Mouse (Mus musculus): ENCODE results near the gene Zfp367. TPM values are rescaled to one million over a fixed set of nuclear protein-coding genes. Genes with fewer than 3 reads are reported as not detected.

Gene Zfp367
- polyA plus RNA-seq, 1 experiment from 2014 or later, result 20.7 TPM

- H3K9me3 ChIP-seq, result no peaks in the 10 kb centered on the region
- H3K4me3 ChIP-seq, result no peak overlapping the region
- 31% methylated on average over 5 of the region's 5 CpGs for WGBS
- peak; percentile 44; the same call in 1 of the 2 replicates for ATAC-seq (ENCODE audit: low FRiP score, low read depth)
- H3K27ac ChIP-seq (replicated peaks), result no peak overlapping the region
- H3K27me3 ChIP-seq, result peaks cover 18% of the 10 kb centered on the region
- H3K36me3 ChIP-seq, result no peaks in the 10 kb centered on the region
- H3K9ac ChIP-seq (replicated peaks), result no peak overlapping the region
- no peak overlapping the region for H3K4me2 ChIP-seq (replicated peaks)
- H3K4me1 ChIP-seq, result peaks cover 15% of the 10 kb centered on the region; the same call in 1 of the 2 replicates
These were observed 44.6 kb downstream of the Zfp367 start for GRCm38 (mm10) chr13:64108381-64108850.

GRCm38 (mm10) chr13:64107535-64107934 is 45.5 kb downstream of the Zfp367 start:
- H3K27ac ChIP-seq (replicated peaks), result no peak overlapping the region
- H3K4me2 ChIP-seq (replicated peaks), result no peak overlapping the region
- no peak overlapping the region for H3K4me3 ChIP-seq
- H3K36me3 ChIP-seq, result no peaks in the 10 kb centered on the region
- peaks cover 15% of the 10 kb centered on the region; the same call in 1 of the 2 replicates for H3K4me1 ChIP-seq
- H3K9me3 ChIP-seq, result no peaks in the 10 kb centered on the region
- 15% methylated on average over 8 of the region's 8 CpGs for WGBS
- peak; percentile 81 for ATAC-seq (ENCODE audit: low FRiP score, low read depth)
- H3K9ac ChIP-seq (replicated peaks), result no peak overlapping the region
- H3K27me3 ChIP-seq, result peaks cover 22% of the 10 kb centered on the region

- peaks cover 22% of the 10 kb centered on the region for H3K27me3 ChIP-seq
- H3K4me3 ChIP-seq, result no peak overlapping the region
- H3K9me3 ChIP-seq, result no peaks in the 10 kb centered on the region
- peak; percentile 48 for ATAC-seq (ENCODE audit: low FRiP score, low read depth)
- H3K4me2 ChIP-seq (replicated peaks), result no peak overlapping the region
- H3K4me1 ChIP-seq, result peaks cover 15% of the 10 kb centered on the region; the same call in 1 of the 2 replicates
- no peak overlapping the region for H3K27ac ChIP-seq (replicated peaks)
- 49% methylated on average over 3 of the region's 3 CpGs for WGBS
- no peaks in the 10 kb centered on the region for H3K36me3 ChIP-seq
- H3K9ac ChIP-seq (replicated peaks), result no peak overlapping the region
These were observed 45.9 kb downstream of the Zfp367 start for GRCm38 (mm10) chr13:64107105-64107504.

- 98% methylated on average over 3 of the region's 3 CpGs for WGBS
These were observed 47.3 kb downstream of the Zfp367 start for GRCm38 (mm10) chr13:64105690-64106089.

GRCm38 (mm10) chr13:64100186-64100585 is 52.8 kb downstream of the Zfp367 start:
- Histone ChIP-seq H3K4me3 (no peak overlapping the region), H3K4me1 (no peaks in the 10 kb centered on the region), H3K27me3 (peaks cover 23% of the 10 kb centered on the region), H3K4me2 (replicated peaks) (no peak overlapping the region), H3K9ac (replicated peaks) (no peak overlapping the region), H3K27ac (replicated peaks) (no peak overlapping the region), H3K9me3 (no peaks in the 10 kb centered on the region), H3K36me3 (no peaks in the 10 kb centered on the region)
- peak; percentile 49; the same call in 1 of the 2 replicates for ATAC-seq (ENCODE audit: low FRiP score, low read depth)
- 71% methylated on average over 3 of the region's 3 CpGs for WGBS

More at GRCm38 (mm10) chr13:64105690-64106089, 47.3 kb downstream of the Zfp367 start:
- no peak overlapping the region for H3K4me3 ChIP-seq
- peaks cover 15% of the 10 kb centered on the region; the same call in 1 of the 2 replicates for H3K4me1 ChIP-seq
- H3K9me3 ChIP-seq, result no peaks in the 10 kb centered on the region
- H3K27me3 ChIP-seq, result peaks cover 30% of the 10 kb centered on the region
- H3K4me2 ChIP-seq (replicated peaks), result no peak overlapping the region
- no peak overlapping the region for H3K27ac ChIP-seq (replicated peaks)
- no peaks in the 10 kb centered on the region for H3K36me3 ChIP-seq
- no peak overlapping the region for H3K9ac ChIP-seq (replicated peaks)
- ATAC-seq (ENCODE audit: low FRiP score, low read depth), result no peak

- H3K36me3 ChIP-seq, result no peaks in the 10 kb centered on the region
- WGBS, result 75% methylated on average over 9 of the region's 9 CpGs
- H3K4me2 ChIP-seq (replicated peaks), result no peak overlapping the region
- no peak overlapping the region for H3K4me3 ChIP-seq
- no peaks in the 10 kb centered on the region for H3K9me3 ChIP-seq
- H3K27ac ChIP-seq (replicated peaks), result no peak overlapping the region
- no peak overlapping the region for H3K9ac ChIP-seq (replicated peaks)
- peaks cover 18% of the 10 kb centered on the region for H3K27me3 ChIP-seq
- H3K4me1 ChIP-seq, result no peaks in the 10 kb centered on the region
- ATAC-seq (ENCODE audit: low FRiP score, low read depth), result no peak
These were observed 54.0 kb downstream of the Zfp367 start for GRCm38 (mm10) chr13:64098992-64099391.

- no peak overlapping the region for H3K9ac ChIP-seq (replicated peaks)
- WGBS, result 8% methylated on average over 1 of the region's 1 CpGs
- no peak overlapping the region for H3K4me2 ChIP-seq (replicated peaks)
- no peaks in the 10 kb centered on the region for H3K9me3 ChIP-seq
- no peak overlapping the region for H3K4me3 ChIP-seq
- H3K36me3 ChIP-seq, result no peaks in the 10 kb centered on the region
- H3K4me1 ChIP-seq, result no peaks in the 10 kb centered on the region
- no peak for ATAC-seq (ENCODE audit: low FRiP score, low read depth)
- no peak overlapping the region for H3K27ac ChIP-seq (replicated peaks)
- H3K27me3 ChIP-seq, result peaks cover 12% of the 10 kb centered on the region
These were observed 59.7 kb downstream of the Zfp367 start for GRCm38 (mm10) chr13:64093341-64093740.

GRCm38 (mm10) chr13:64092752-64093151 is 60.2 kb downstream of the Zfp367 start:
- no peak overlapping the region for H3K9ac ChIP-seq (replicated peaks)
- no peak for ATAC-seq (ENCODE audit: low FRiP score, low read depth)
- no peaks in the 10 kb centered on the region for H3K9me3 ChIP-seq
- H3K27me3 ChIP-seq, result peaks cover 12% of the 10 kb centered on the region
- no peak overlapping the region for H3K4me3 ChIP-seq
- no peaks in the 10 kb centered on the region for H3K4me1 ChIP-seq
- 75% methylated on average over 6 of the region's 6 CpGs for WGBS
- no peaks in the 10 kb centered on the region for H3K36me3 ChIP-seq
- no peak overlapping the region for H3K4me2 ChIP-seq (replicated peaks)
- H3K27ac ChIP-seq (replicated peaks), result no peak overlapping the region

- H3K9ac ChIP-seq (replicated peaks), result no peak overlapping the region
- no peaks in the 10 kb centered on the region for H3K9me3 ChIP-seq
- H3K36me3 ChIP-seq, result no peaks in the 10 kb centered on the region
- WGBS, result 68% methylated on average over 3 of the region's 3 CpGs
- no peak overlapping the region for H3K4me2 ChIP-seq (replicated peaks)
- no peaks in the 10 kb centered on the region for H3K4me1 ChIP-seq
- peaks cover 12% of the 10 kb centered on the region for H3K27me3 ChIP-seq
- ATAC-seq (ENCODE audit: low FRiP score, low read depth), result no peak
- H3K4me3 ChIP-seq, result no peak overlapping the region
- H3K27ac ChIP-seq (replicated peaks), result no peak overlapping the region
These were observed 60.9 kb downstream of the Zfp367 start for GRCm38 (mm10) chr13:64092141-64092540.

- peaks cover 12% of the 10 kb centered on the region for H3K27me3 ChIP-seq
- no peak overlapping the region for H3K9ac ChIP-seq (replicated peaks)
- H3K4me1 ChIP-seq, result no peaks in the 10 kb centered on the region
- no peak overlapping the region for H3K4me3 ChIP-seq
- no peak for ATAC-seq (ENCODE audit: low FRiP score, low read depth)
- no peak overlapping the region for H3K27ac ChIP-seq (replicated peaks)
- H3K36me3 ChIP-seq, result no peaks in the 10 kb centered on the region
- no peaks in the 10 kb centered on the region for H3K9me3 ChIP-seq
- H3K4me2 ChIP-seq (replicated peaks), result no peak overlapping the region
- 64% methylated on average over 7 of the region's 7 CpGs for WGBS
These were observed 62.0 kb downstream of the Zfp367 start for GRCm38 (mm10) chr13:64091006-64091405.

GRCm38 (mm10) chr13:64090278-64090677 is 62.7 kb downstream of the Zfp367 start:
- WGBS, result 81% methylated on average over 5 of the region's 5 CpGs
- no peaks in the 10 kb centered on the region for H3K4me1 ChIP-seq
- no peak overlapping the region for H3K4me3 ChIP-seq
- no peak overlapping the region for H3K4me2 ChIP-seq (replicated peaks)
- H3K36me3 ChIP-seq, result no peaks in the 10 kb centered on the region
- H3K27me3 ChIP-seq, result peaks cover 12% of the 10 kb centered on the region
- H3K27ac ChIP-seq (replicated peaks), result no peak overlapping the region
- no peak for ATAC-seq (ENCODE audit: low FRiP score, low read depth)
- H3K9ac ChIP-seq (replicated peaks), result no peak overlapping the region
- H3K9me3 ChIP-seq, result no peaks in the 10 kb centered on the region

GRCm38 (mm10) chr13:64089130-64089529 is 63.9 kb downstream of the Zfp367 start, which contains the start of gene Hsd17b3:
Gene Hsd17b3 (minus strand): TSS chr13:64089230.
- Histone ChIP-seq H3K9ac (replicated peaks) (no peak within 1 kb of the TSS), H3K27ac (replicated peaks) (no peak within 1 kb of the TSS), H3K4me3 (no peak within 1 kb of the TSS), H3K4me1 (no peaks in the 10 kb centered on the region), H3K36me3 (no peaks in the 10 kb centered on the region), H3K27me3 (peaks cover 12% of the 10 kb centered on the region), H3K4me2 (replicated peaks) (no peak within 1 kb of the TSS), H3K9me3 (no peaks in the 10 kb centered on the region)
- no peak for ATAC-seq (ENCODE audit: low FRiP score, low read depth)
- WGBS, result 79% methylated on average over 4 of the region's 4 CpGs

- Histone ChIP-seq H3K27ac (replicated peaks) (no peak overlapping the region), H3K27me3 (peaks cover 11% of the 10 kb centered on the region), H3K9ac (replicated peaks) (no peak overlapping the region), H3K9me3 (no peaks in the 10 kb centered on the region), H3K4me2 (replicated peaks) (no peak overlapping the region), H3K36me3 (no peaks in the 10 kb centered on the region), H3K4me3 (no peak overlapping the region), H3K4me1 (no peaks in the 10 kb centered on the region)
- 87% methylated on average over 7 of the region's 7 CpGs for WGBS
- ATAC-seq (ENCODE audit: low FRiP score, low read depth), result no peak
These were observed 64.9 kb downstream of the Zfp367 start for GRCm38 (mm10) chr13:64088057-64088456.

Measured in midbrain, embryonic 12.5 days (tissue).